Mouse (Mus musculus) adrenal gland, adult 2 months (tissue): ENCODE data around the gene Cldn5. TPM values are rescaled to one million over a fixed set of nuclear protein-coding genes. Genes with fewer than 3 reads are reported as not detected.
A peak's percentile ranks its signal among the peaks of the same experiment; 100 is the strongest.

Experiments
- DNase-seq: peaks from one replicate; pipeline ENCODE4 v3.0.0; 2021
- polyA plus RNA-seq: library from polyadenylated mRNA; depleted of rRNA; stranded (reverse); fragments of >200 nt; gene quantifications from 2 replicates; pipeline ENCODE4 v1.2.3, GENCODE M21; 2012; rRNA removed
- total RNA-seq, 2 experiments: library from RNA; stranded (reverse); gene quantifications; 2 replicates each; pipeline ENCODE4 v1.2.3; 2021

Gene Cldn5
- total and polyA plus RNA-seq, 3 experiments = 3.5 to 68.7 (median 16.9) TPM

DNA sequence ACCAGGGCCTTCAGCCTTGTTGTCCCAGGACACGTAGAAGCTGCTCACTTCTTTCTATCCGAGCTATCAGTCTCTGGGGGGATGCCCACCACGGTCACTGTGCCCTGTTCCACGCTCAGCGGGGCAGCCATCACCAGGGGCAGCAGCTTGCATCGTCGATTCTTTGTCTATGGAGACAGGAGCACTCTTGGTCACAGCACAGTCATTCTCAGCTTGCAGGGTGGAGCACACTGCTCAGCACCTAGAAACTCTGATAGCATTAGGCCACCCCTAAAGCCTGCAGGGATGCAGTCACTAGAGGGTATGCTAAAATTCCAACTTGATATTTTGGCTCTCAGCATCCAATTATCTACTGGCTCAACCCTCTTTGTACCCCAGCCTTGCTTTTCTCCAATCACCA is 8.4 kb downstream of the Cldn5 start:
- no peak for DNase-seq

DNA sequence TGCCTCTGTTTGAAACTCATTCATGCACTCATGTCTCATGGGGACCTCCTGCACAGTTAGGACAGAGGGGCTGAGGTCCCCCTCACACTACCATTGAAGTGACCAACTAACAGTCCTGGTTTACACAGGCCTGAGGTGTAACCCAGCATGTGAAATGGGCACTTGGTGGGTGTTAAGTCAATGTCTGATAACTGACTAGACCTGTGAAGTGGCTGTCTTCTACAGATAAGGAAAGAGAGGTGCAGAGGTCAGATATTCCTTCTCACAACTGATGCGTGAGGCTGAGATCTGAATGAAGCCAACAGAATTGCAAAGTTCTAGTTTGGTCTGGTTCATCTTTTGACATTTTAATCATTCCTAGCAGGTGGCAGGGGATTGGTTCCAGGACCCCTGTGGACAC is 8.8 kb downstream of the Cldn5 start:
- DNase-seq = no peak

DNA sequence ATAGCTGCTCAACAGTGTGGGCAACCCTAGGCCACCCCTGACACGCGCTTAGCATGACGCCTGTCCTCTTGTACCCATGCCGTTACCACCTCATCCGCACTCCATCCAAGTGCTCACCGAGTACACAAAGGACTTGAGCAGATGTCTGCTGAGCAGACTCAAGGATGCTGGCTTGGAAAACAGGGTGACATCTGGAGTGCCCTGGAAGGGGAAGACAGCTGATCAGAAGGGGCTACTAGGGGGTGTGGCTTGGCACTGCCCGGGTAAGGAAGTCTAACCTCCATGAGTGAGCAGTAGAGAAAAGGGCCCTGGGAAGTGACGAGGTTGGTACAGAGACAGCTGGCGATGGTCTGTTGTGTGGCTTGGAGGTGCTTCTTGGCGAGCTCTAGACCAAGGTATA is 10.0 kb downstream of the Cldn5 start:
- no peak for DNase-seq

DNA sequence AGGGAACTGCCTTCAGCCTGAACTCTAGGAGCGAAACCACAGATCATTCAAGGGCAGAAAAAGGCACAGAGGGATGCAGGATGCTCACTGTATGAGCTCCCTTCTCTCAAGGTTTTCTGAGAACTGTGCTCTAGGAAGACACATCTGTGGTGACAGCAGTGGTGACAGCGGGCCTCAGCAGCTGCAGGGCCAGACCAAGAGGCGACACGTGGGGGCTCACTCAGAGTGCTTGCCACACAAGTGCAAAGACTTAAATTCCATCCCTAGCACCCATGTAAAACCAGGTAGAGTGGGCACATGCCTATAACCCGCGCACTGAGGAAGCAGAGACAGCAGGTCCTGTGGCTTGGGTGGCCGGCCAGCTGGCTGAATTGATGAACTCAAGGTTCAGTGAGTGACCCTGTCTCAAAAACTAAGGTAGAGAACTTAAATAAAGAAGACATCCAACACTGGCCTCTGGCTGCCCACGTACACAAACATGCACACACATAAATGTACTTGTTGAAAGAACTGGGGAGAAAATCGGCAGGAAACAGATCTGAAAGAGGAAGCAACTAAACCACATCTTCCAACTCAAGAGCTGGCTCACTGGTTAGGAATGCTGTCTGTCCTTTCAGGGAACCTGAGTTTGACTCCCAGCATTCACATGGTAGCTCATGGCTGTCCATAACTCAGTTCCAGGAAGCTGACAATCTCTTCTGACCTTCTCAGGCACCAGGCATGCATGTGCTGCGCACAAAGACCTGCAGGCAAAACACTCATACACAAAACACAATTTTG is 12.2 kb downstream of the Cldn5 start:
- no peak for DNase-seq

DNA sequence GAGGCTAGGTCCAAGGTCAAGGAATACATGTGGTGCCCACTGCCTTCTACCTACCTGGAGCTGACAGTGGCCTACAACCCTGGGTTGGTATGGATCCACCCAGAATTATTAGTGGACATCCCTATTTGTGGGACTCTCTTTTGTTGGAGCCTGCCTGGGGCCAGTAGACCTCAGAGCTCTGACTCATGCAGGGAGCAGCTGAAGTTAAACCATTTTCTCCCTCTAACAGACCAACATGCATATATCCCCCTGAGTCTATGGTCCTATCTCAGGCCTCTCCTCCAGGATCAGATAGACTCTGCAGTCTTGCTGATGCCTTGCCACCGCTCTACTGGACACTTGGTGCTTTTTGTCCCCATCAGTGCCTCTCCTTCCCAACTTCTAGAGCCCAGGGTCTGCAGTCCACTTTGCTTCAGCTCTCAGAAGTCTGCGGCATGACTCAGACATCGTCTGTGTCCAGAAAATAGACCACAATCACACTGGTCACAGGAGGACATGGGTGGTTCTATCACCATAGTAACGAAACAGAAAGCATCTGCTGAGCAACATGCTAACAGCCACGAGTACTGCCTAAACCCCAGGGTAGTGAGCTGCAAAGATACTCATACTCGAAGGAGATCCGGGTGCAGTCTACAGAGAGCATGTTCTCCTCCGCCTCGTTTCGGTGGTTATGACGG is 18.7 kb downstream of the Cldn5 start:
- no peak for DNase-seq

DNA sequence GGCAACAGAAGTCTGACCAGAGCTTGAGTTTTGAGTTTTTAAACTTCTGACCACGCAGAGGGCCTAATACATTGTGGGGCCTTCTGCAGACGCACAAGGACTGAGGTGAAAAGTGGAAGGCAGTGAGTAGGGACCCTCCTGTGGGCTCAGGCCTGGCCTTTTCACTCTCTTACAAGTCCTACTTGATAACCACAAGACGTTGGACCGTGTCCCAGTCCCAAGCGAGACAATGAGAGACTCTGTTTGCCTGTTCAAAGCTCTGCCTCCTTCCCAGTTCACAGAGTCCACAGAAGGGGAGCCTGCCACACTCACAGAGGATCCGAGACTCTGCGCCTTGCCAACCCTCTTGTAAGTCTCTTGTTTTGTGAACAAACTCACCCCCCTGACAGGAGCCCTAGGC is 20.0 kb downstream of the Cldn5 start:
- DNase-seq = no peak

DNA sequence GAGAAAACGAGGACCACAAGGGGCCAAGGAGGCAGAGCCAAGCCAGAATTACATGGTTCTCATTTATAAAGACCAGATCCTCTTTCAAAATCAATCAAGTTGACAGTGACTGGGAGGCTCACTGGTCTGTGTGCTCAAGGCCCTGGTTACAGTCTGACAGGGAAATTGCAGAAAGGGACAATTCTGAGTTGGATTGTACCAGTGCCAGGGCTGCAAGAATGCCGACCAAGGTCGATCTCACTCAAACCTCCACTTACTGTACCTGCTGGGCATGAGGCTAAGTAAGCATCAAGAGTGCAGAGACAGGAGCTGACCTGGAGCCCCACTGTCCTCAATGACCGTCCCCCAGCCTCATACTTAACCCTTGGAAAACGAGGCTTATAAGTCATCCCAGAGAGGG is 21.5 kb downstream of the Cldn5 start:
- DNase-seq = peak; percentile 50

DNA sequence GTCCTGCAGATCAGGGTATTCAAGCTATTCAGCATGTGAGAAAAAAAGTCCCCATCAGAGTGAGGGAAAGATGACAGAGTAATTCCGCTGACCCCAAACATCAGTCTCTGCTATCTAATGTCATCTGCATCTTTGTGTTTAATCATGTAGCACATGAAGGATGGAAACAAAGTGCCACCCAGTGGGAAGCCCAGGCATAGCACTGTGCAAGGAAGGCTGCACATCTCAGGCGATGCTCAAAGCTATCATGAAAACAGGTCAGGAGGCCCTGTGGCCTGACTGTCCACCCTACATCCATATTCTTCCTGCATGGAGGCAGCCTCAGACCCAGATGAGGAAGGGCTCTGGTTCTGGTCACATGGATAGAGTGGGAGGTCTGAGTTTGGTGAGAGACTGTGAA is 22.2 kb downstream of the Cldn5 start:
- peak; percentile 59 for DNase-seq

DNA sequence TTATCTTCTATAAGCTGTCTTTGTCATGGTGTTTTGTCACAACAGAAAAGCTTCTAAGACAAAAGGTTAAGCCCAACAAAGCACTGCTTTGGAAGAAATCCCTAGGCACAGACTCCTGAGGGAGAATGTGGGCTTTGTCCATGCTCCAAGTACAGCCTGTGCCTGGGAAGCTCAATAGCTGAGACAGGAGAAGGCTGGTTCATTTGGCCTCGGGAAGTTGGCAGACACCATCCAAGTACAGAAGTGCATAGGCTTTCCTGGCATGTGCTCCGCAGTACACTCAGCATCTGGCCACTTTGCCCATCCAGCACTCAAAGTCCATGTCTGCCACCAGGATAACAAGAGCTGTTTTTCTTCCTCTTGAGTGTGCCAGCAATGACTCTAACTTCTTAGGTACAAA is 29.1 kb downstream of the Cldn5 start:
- DNase-seq = peak; percentile 61

DNA sequence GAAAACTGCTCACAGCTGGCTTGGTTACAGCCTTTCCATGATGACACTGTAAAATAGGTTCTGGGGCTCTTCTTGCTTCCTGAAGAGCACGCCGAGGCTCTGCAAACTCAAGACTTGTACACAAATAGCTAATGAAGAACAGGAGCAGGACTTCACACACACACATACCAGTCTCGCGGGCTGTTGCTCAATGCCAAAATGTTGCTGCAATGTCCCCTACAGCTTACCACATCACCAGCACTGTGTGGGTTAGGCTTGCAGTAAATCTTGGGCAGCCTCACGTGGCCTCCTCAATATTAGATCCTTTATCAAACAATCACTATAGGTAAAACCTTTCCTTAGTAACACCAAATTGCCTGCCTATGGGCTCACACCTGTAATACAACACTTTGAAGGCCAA is 32.4 kb downstream of the Cldn5 start:
- DNase-seq = peak; percentile 66

DNA sequence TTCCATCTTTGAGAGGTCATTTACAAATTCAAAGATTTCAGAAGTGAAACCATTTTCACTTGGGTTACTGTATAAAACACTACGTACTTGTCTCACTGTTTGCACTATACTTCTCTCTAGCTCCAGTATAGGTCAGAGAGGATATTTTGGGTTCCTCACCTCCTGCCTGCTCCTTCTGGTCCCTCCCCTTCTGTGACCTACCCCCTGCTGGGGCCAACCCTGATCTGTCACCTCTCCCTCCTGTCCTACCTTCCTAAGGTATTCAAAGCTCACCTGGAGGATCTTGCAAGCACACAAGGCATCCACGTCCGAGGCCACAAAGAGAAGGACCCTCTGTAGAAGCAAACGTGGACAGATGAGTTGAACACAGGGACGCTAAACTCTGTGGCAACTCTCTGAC is 34.4 kb downstream of the Cldn5 start:
- no peak for DNase-seq

DNA sequence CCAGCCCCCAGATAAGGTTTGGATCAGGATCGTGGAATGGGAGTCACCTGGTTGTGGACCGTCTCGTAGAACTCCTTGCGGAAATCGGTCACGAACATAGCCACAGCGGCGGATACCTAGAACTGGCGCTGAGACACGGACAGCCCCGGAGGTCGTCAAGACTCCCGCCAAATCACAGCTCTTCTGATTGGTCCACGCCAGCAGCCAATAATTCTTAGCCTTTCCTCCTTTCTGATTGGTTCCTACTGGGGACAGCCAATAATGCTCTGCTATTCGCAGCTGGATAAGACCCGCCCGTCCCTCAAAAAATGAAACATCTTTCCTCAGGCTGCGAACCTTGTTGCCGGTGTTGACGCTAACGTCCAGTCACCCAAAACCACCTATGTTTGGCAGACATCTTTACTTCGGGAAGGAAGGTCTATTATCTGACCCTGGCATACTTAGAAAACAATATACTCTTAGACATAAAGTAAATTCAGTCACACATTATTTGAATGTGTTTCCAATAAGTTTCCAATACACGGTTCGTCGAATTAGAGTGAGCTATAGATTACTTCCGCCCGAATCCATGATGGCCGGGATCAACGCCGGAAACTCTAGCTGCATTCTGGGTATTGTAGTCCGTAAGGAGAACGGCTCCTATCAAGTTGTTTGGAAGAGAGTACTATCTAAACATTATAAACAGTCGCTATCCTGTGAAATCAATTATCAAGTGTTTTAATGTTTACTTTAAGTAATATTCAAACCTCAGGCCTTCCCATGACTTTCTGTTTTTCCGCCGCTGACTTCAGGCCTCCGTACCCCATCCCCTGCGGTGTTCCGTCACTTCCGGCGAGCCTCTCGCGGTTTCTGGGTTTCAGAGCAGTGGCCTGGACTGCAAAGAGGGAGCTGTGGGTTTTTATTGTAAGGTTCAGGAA is 35.1 kb downstream of the Cldn5 start, which contains the start of the genes Ufd1 and Cdc45:
Gene Ufd1, plus strand, starts transcription at position 312 of the 917 bp plus-strand sequence.
Gene Cdc45, minus strand, starts transcription at position 520 of the 917 bp plus-strand sequence.
- DNase-seq = peak; percentile 93

DNA sequence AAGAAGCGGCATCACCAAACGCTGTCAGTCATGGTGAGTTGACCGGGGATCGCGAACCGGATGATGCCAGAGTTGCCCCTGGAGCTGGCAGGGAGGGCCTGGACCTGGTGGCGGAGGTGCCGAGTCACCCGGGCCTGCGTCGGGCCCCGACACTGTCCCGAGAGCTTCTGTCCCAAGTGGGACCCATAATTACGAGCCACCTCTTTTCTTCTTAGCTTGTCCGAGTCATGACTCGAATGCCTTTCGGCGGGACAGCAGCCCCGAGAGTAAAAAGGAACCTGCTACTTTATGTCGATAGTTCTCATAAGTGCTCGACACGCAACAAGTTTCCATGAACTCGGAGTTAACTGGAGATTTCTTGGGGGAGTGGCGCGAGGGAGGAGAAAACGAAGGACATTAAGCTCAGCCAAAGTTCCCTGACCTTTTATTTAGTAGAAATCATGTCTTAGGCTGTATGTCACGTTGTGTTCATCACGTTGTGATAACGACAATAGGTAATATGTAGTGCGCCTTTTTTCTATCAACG is 35.8 kb downstream of the Cldn5 start:
- no peak for DNase-seq

DNA sequence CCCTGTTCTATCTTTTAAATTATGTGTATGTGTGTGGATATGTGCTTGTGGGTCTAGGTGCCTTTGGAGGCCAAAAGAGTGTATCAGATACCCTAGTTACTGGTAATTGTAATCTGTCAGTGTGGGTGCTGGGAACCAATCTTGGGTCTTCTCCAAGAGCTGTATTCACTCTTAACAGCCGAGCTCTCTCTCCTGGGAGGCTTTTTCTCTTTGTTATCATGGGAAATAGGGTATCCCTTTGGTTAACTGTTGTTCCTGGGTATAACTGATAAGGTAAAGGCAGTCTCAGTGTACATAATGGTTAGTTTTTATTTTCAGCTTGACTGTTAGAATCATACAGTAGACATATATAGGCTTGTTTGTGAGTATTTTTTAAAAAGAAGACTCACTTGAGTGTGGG is 45.7 kb downstream of the Cldn5 start:
- DNase-seq = no peak

DNA sequence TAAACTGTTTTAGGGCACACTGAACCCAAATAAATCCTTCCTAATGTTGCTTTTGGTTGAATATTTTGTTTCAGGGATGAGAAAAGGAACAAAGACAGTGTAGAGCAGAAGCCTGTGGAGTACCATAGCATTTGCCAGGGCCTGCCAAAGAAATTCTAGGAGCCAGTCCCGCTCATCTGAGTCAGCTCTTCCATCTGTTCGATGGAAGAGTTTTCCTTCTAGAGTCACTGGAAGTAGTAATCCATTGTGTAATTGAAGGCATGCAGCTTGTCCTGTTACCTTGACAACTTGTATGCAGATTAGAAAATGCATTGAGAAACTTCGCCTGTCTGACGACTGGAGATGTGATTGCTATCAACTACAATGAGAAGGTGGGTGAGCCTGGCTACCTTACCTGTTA is 46.3 kb downstream of the Cldn5 start:
- DNase-seq = no peak

Other genes with a start within 250 kb of the Cldn5 start
- under 1 TPM in 1 of 2 experiments, not detected in 1; 0.28 TPM for gene Tbx1, start 186.2 kb upstream of the Cldn5 start, total RNA-seq
- gene Tbx1, start 186.2 kb upstream of the Cldn5 start, polyA plus RNA-seq = 0.47 and 0.49 TPM in 2 replicates
- gene Gp1bb, start 154.4 kb upstream of the Cldn5 start, total RNA-seq = not detected
- 2.1 and 4.0 TPM in 2 replicates for gene Gp1bb, start 154.4 kb upstream of the Cldn5 start, polyA plus RNA-seq
- 1 to 10 TPM; 2.4 to 3.6 TPM for gene Gm49601, start 150.4 kb upstream of the Cldn5 start, total RNA-seq
- gene Gm49601, start 150.4 kb upstream of the Cldn5 start, polyA plus RNA-seq = 3.7 and 4.0 TPM in 2 replicates
- gene Sept5, start 146.9 kb upstream of the Cldn5 start, total RNA-seq = 10 to 100 TPM; 12.6 to 12.9 TPM
- 8.0 and 9.1 TPM in 2 replicates for gene Sept5, start 146.9 kb upstream of the Cldn5 start, polyA plus RNA-seq
- 100 to 1,000 TPM; 102 to 115 TPM for gene Ufd1, start 34.9 kb downstream of the Cldn5 start, total RNA-seq
- gene Ufd1, start 34.9 kb downstream of the Cldn5 start, polyA plus RNA-seq = 19.9 and 27.1 TPM in 2 replicates
- gene Cdc45, start 35.1 kb downstream of the Cldn5 start, total RNA-seq = 1 to 10 TPM; 5.8 to 8.7 TPM
- 4.8 and 5.7 TPM in 2 replicates for gene Cdc45, start 35.1 kb downstream of the Cldn5 start, polyA plus RNA-seq
- gene 2510002D24Rik, start 59.7 kb downstream of the Cldn5 start, total RNA-seq = 10 to 100 TPM; 14.0 to 18.6 TPM
- gene 2510002D24Rik, start 59.7 kb downstream of the Cldn5 start, polyA plus RNA-seq = 61.3 and 69.2 TPM in 2 replicates
- gene Gm28539, start 59.7 kb downstream of the Cldn5 start, total RNA-seq = 1 to 10 TPM; 4.6 to 7.5 TPM
- gene Gm28539, start 59.7 kb downstream of the Cldn5 start, polyA plus RNA-seq = 0.47 and 0.51 TPM in 2 replicates
- gene Mrpl40, start 100.0 kb downstream of the Cldn5 start, total RNA-seq = 10 to 100 TPM; 60.9 to 61.2 TPM
- 9.0 TPM in 2 replicates for gene Mrpl40, start 100.0 kb downstream of the Cldn5 start, polyA plus RNA-seq
- 10 to 100 TPM; 33.0 to 37.9 TPM for gene Hira, start 100.2 kb downstream of the Cldn5 start, total RNA-seq
- gene Hira, start 100.2 kb downstream of the Cldn5 start, polyA plus RNA-seq = 43.3 and 49.6 TPM in 2 replicates